Mouse (Mus musculus) right cerebral cortex, adult 2 months (tissue): Measurements from ENCODE around the gene Krcc1.
"Not testable (repeated sequence)": the region's sequence is repeated elsewhere in the genome, so short reads cannot be mapped to it uniquely, and the experiment has no call there.

ENCODE experiments used
- DNase-seq, 2 experiments: peaks; one replicate each; pipeline ENCODE4 v3.0.0; 2021 to 2022; ENCODE audit warnings: low spot score in 2 of 2

The Krcc1 gene

DNA sequence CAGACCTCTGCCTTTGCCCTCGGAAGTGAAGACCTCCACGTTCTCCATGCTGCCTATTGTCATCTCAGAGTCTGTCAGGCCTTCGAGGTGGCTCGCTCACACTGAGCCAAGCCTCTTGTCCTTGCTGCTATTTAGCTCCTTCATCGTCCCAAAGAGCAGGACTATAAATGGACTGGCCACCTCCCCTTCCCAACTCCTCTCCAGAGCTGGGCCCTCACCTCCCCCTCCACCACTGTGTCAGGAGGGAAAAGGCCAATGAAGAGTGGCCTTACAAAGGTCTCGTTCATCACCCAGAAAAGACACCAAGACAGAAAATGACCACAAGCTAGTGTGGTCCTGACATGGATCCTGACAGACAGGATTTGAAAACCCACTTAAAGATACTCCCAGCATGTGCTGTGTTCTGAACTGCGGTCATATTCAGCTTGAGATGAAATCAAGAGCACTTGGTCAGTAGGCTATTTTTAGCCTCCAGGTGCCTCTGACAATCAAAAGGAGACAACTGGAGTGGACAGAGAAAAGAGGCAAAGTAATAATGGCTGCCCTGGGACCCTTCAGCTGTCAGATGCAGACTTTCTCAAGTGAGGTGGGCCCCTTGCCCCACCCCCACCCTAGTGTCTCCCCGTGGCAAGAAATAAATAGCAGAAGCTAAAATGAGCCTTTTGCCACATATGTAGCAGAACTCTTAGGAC lies 9.2 kb upstream of the Krcc1 start:
- no peak for DNase-seq

DNA sequence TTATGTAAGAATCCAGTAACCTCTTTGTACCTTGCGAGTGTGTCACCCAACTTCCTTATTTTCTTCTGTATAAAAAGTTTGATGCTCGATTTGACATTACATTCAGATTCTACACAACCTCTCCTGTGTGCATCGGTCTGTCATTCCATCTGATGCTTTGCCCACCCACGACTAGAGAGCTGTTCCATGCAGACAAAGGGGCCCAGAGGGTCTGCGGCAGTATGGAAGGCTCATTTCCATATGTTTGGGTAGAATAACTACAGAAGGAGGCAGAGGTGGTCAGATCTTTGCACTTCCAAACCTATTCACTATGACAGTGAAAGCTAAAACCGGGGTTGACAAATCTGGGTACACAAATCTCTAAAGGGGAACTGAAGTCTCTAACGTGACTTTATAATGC lies 3.9 kb upstream of the Krcc1 start:
- DNase-seq: not testable (repeated sequence)

DNA sequence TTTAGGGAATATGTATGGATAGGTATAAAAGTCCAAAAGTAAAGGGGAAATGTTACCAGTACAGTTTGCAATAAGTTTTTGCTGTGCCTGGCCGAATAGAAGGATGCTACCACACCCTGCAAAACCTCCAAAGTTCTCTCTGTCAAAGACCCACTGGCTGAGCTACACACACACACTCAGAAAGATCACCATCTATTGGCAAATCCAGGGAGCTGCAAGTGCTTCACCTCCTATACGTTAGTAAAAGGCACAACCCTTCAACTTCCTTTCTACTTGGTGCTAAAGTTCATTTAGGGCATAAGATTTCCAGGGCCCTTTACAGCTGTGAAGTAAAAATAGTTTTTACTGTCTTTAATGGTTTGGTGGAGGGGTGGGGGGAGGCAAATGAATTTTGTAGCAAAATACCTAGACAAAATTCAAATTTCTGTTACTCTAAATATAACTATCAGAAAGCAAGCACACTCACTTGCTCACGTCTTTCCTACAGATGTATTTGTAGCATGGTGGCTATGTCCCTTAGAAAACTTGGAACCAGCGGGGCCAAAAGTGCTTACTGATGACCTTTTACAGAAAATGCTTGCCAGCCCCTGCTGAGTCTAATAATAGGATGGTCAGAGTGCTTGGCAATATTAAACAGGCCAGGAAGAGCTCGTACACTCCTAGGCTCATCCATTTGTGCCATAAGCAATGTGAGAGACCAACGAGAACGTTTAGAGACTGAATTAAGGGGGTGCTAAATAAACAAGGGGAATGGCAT lies 2.4 kb upstream of the Krcc1 start:
- DNase-seq: no peak

GRCm38 (mm10) chr6:71269686-71270050 lies 1.8 kb upstream of the Krcc1 start:
- DNase-seq: not testable (repeated sequence)

GRCm38 (mm10) chr6:71270301-71271056 lies 998 bp upstream of the Krcc1 start:
- DNase-seq: peak; percentile 6 to 10

- DNase-seq: no peak
Observed at GRCm38 (mm10) chr6:71271057-71271388, 454 bp upstream of the Krcc1 start.

GRCm38 (mm10) chr6:71272316-71272741 lies 852 bp downstream of the Krcc1 start:
- no peak for DNase-seq

DNA sequence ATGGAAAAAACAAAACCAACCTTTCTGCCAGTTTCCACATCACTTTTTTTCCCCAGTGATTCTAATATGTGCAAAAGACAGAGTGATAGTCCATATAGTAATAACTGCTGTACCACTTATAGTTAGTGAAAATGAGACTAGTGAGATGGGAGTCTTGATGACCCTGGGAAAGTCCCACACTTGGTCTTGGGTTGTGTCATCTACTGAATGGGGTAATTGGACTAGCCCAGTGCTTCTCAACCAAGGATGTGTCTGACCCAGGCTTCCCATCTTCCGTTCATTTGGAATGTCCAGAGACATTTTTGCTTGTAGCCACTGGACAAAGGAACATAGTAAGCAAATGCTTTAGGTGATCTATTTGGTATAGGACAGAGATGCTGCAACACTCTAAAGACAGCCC lies 2.2 kb downstream of the Krcc1 start:
- no peak for DNase-seq

DNA sequence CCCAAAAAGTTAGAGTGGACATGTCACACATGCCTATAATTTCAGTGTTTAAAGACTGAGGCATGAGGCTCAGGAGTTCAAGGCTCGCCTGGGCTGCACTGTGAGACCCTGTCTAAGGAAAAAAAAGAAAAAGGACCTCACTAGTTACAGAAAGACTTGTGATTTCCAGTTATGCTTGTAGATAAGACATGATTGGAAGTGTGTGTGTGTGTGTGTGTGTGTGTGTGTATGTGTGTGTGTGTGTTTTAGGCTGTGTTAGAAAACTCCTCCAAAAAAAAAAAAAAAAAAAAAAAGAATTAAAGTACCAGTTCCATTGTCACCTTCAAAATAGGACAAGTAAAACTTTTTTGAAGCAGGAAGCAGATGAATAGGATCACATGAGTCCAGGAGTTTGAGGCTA lies 3.1 kb downstream of the Krcc1 start:
- no peak for DNase-seq

GRCm38 (mm10) chr6:71279418-71279817 lies 7.9 kb downstream of the Krcc1 start:
- no peak for DNase-seq

DNA sequence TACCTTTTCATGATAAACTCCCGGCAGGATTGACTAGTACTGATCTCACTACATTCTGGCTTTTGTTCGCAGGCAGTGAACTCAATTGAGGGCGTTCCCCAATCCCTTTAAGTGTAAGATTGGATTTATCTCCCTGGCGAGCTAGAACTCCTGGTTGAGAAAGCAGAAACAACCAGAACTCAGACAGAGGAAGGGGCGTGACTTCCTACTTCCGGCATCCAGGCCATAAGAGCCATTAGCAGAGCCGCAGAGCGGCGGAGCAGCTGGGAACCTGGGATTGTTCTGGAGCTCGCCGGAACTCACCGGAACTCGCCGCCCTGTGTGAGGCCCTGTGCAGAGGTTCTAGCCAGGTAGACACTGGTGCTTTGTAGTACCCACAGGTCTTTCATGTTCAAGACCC lies 22.0 kb downstream of the Krcc1 start:
- DNase-seq: no peak

DNA sequence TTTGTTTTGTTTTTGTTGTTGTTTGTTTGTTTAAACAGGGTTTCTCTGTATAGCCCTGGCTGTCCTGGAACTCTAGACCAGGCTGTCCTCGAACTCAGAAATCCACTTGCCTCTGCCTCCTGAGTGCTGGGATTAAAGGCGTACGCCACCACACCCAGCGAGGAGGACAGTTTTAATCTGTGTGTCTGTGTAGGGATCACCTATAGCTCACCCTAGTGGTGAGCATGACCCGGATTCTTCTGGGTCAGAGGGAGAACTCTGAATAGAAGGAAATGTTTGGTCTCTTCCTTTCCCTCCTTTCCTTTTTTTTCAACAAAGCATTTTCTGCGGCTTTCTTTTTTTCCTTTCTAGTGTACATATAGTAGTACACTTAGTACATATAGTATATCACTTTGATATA lies 23.8 kb downstream of the Krcc1 start:
- no peak for DNase-seq

- no peak for DNase-seq
Observed at GRCm38 (mm10) chr6:71298051-71298450, 26.6 kb downstream of the Krcc1 start.

- no peak for DNase-seq
Observed at GRCm38 (mm10) chr6:71298751-71299150, 27.3 kb downstream of the Krcc1 start.

DNA sequence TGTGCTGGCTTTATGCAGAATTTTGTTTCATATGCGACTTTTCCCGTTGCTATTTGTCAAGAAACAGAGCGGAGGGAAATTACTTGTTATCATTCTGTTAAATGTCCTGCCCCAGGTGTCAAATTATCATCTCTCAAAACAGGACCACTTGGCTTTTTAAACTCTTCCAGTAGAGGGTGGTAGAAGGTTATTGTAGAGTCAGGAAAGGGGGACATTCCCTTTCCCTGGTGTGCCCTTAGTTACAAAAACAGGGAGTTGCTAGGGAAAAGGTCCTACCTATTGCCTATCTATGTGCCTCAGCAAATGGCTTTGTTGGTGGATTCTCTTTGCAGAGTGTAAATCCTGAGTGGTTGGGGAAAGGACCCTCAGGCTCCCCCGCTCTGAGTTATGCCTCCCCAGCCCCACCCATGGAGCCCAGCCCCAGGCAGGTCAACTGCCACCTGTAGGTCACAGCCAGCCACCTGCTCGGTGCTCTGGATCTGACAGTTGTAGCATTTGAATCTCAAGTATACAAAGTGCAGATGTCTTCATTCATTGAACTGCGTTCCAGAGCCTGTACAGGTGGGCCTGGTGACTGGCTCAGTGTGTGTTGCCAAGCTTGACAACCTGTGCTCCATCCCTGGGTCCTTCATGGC lies 30.7 kb downstream of the Krcc1 start:
- DNase-seq: no peak

GRCm38 (mm10) chr6:71307486-71307885 lies 36.0 kb downstream of the Krcc1 start:
- DNase-seq: no peak

GRCm38 (mm10) chr6:71321826-71322283 lies 50.4 kb downstream of the Krcc1 start, which contains the start of gene Smyd1:
Gene Smyd1, minus strand, starts transcription at chr6:71322233.
- DNase-seq: no peak

DNA sequence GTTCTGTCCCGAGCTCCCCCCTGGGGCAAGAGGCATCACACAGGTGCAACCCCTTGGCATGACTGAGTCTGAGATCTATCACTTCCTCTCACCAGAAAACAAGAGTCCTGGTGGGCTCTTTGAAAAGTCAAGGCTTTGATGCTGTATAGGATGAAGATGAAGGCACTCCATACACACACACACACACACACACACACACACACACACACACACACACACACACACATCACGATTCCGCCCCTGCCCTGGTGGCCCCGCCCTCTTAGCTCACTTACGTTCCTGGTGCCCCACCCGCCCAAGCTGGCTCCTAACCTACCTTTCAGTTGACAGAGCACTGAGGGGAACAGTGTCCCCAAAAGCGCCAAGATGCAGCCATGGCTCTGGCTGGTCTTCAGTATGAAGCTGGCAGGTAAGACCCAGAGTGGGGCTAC lies 51.0 kb downstream of the Krcc1 start, which contains the start of gene Cd8b1:
Cd8b1 (plus strand) TSS at position 298 of the 431 bp plus-strand sequence.
- no peak for DNase-seq

DNA sequence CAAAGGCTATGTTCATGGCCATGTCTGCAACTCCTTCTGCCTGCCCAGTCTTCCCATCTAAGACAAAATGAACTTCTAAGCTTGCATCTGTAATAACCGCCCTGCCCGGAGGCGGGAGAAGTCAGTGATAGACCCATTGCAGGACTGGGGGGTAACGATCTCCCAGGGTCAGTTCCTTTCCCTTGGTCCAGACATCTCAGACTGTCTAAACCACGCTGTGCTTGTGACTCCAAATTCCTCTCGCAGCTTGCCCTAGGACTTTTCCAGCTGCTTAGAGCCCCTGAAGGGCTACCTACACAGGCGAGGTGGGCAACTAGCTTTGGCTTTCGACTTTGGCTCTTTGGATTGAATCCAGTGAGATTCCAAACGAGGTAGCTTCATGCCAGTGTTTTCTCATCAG lies 53.3 kb downstream of the Krcc1 start:
- DNase-seq: no peak

DNA sequence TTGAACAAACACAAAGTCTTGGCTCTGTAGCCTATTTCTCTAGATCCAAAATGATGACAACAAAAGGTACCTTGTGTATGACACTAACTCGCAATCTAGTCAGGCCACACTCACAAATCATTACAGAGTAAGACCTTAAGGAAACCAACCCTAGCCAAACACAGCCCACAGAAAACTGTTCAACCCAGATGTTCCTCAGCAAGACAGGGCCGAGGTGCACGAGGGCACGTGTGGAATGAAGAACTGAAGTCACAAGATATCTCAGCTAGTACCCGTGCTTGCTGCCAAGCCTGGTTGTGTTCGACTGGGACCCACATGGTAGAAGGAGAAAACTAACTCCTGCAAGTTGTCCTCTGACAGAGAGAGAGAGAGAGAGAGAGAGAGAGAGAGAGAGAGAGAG lies 58.4 kb downstream of the Krcc1 start:
- no peak for DNase-seq

- DNase-seq: no peak
Observed at GRCm38 (mm10) chr6:71330486-71330885, 59.0 kb downstream of the Krcc1 start.

DNA sequence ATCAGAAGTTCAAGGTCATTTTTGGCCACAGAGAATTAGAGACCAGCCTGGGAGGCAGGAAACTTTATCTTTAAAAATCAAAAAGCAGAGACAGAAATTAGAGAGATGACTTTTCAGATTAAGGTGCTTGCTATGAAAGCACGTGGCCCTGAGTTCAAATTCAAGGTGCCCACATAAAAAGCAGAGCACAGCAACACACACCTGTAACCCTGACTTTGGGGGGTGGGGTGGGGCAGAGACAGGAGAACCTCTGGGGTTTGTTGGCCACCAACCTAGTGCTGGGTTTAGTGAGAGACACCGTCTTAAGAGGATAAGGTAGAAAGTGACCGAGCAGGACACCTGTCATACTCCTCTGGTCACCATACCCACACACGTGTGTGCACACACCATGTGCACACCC lies 60.0 kb downstream of the Krcc1 start:
- DNase-seq: not testable (repeated sequence)
